Comparison of ENCODE assay signal across 10 mouse cellular contexts in the genomic region with DNA sequence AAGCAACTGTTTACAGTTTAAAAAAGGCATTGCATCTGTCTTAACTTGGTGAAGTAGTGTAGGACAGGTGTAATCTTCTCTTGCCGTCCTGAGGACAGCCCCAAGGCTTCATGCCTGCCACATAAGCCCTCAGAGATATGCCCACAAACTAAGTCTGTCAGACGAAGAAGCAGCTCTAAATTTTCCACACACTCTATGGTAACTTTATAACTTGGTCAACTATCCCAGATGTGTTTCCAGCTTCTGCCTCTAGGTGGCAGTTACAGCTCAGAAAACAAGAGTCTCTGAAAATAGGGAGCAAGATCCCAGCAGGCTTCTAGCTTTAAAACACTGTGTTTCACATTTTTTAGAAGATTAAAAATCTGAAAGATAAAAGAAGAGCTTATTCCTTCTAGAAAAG.
A peak's percentile ranks its signal among the peaks of the same experiment; 100 is the strongest.
DNase-seq lines count a peak whose midpoint lies in the region; ATAC-seq and TF ChIP-seq lines count a peak whose summit lies in the region.
"Had no signal": no experiment of that assay in that cellular context is flagged by ENCODE, and none has a peak within 500 bp of the region (broad histone marks: within the 10 kb centered on the region; RNA-seq: fewer than 3 reads in every experiment).

No protein-coding gene starts in this region.

- H3K4me3 ChIP-seq in forebrain, postnatal 0 days (ENCODE audit: low read depth, low read length), result no peak overlapping the region
- H3K4me3 ChIP-seq in kidney, adult 2 months (ENCODE audit: insufficient read depth, low read depth, low read length), result no peak overlapping the region
- no peak overlapping the region for H3K4me3 ChIP-seq in midbrain, embryonic 15.5 days
- H3K4me3 ChIP-seq: embryonic facial prominence, embryonic 13.5 days; myocyte had no signal

- intact Hi-C loops in left cerebral cortex, postnatal 36 days (cut with DNase I), result loop anchor here (2.0 kb wide), 1 partner anchor 57 kb away; no protein-coding TSS in a partner anchor

- no peak overlapping the region for H3K27ac ChIP-seq in forebrain, postnatal 0 days (ENCODE audit: low read depth, low read length)
- H3K27ac ChIP-seq in kidney, adult 2 months (ENCODE audit: insufficient read depth, low read depth, low read length), result no peak overlapping the region
- H3K27ac ChIP-seq in midbrain, embryonic 15.5 days, result no peak overlapping the region

- peak; percentile 18 to 51 for DNase-seq in urinary bladder, adult 18-20 months (ENCODE audit: low spot score in 2 of 2)
- DNase-seq in urinary bladder, adult 2 months (ENCODE audit: low spot score), result no peak
- DNase-seq in cerebellum, adult 11-12 months, result peak; percentile 26
- peak; percentile 90 for DNase-seq in forebrain, postnatal 0 days
- DNase-seq in kidney, adult 2 months, result peak; percentile 76
- peak; percentile 46 to 74 for DNase-seq in left cerebral cortex, postnatal 36 days (ENCODE audit: low spot score in 2 of 2)

- no peak overlapping the region for H3K4me2 ChIP-seq in forebrain, postnatal 0 days (ENCODE audit: low read depth)
- no peak overlapping the region for H3K4me2 ChIP-seq in midbrain, embryonic 15.5 days
- H3K4me2 ChIP-seq: embryonic facial prominence, embryonic 13.5 days had no signal

- no peak for TF ChIP-seq POLR2A in kidney, adult 2 months (IDR thresholded peaks at IDR 0.05; ENCODE audit: low read depth, low read length)

- 55% methylated on average over 2 of the region's 2 CpGs for WGBS in forebrain, postnatal 0 days
- 33% methylated on average over 2 of the region's 2 CpGs for WGBS in kidney, adult 2 months
- 61% methylated on average over 2 of the region's 2 CpGs for WGBS in midbrain, embryonic 15.5 days

- no peaks in the 10 kb centered on the region for H3K4me1 ChIP-seq in forebrain, postnatal 0 days (ENCODE audit: insufficient read depth)
- H3K4me1 ChIP-seq in kidney, adult 2 months (ENCODE audit: control insufficient read depth, insufficient read depth, low read length), result peaks cover 2% of the 10 kb centered on the region; the same call in 1 of the 2 replicates
- no peaks in the 10 kb centered on the region for H3K4me1 ChIP-seq in midbrain, embryonic 15.5 days
- H3K4me1 ChIP-seq: embryonic facial prominence, embryonic 13.5 days had no signal

- H3K36me3 ChIP-seq in forebrain, postnatal 0 days (ENCODE audit: insufficient read depth), result peaks cover 6% of the 10 kb centered on the region
- H3K36me3 ChIP-seq in kidney, adult 2 months (ENCODE audit: control insufficient read depth, insufficient read depth, low read length), result no peaks in the 10 kb centered on the region; the same call in 1 of the 2 replicates
- H3K36me3 ChIP-seq in midbrain, embryonic 15.5 days (replicated peaks), result no peaks in the 10 kb centered on the region

- H3K9ac ChIP-seq in forebrain, postnatal 0 days, result no peak overlapping the region
- H3K9ac ChIP-seq in midbrain, embryonic 15.5 days, result no peak overlapping the region
- H3K9ac ChIP-seq: embryonic facial prominence, embryonic 13.5 days had no signal

- H3K27me3 ChIP-seq in forebrain, postnatal 0 days (ENCODE audit: insufficient read depth, low read length), result no peaks in the 10 kb centered on the region
- H3K27me3 ChIP-seq in kidney, adult 2 months (replicated peaks; ENCODE audit: control insufficient read depth, insufficient read depth, low read length), result no peaks in the 10 kb centered on the region
- H3K27me3 ChIP-seq in midbrain, embryonic 15.5 days (replicated peaks), result no peaks in the 10 kb centered on the region
- H3K27me3 ChIP-seq: embryonic facial prominence, embryonic 13.5 days had no signal

- peak; percentile 87 for TF ChIP-seq CTCF in forebrain, postnatal 0 days (IDR thresholded peaks at IDR 0.05; ENCODE audit: low read depth)
- peak; percentile 34 for TF ChIP-seq CTCF in kidney, adult 2 months (conservative IDR thresholded peaks at IDR 0.05; ENCODE audit: insufficient read depth, insufficient read length, low read depth, low read length)

- peak; percentile 84 for ATAC-seq in forebrain, postnatal 0 days
- peak; percentile 59 for ATAC-seq in midbrain, embryonic 15.5 days (replicated peaks)
- no peak for ATAC-seq in inflammation-experienced regulatory T-cells, adult 6 months

- no peaks in the 10 kb centered on the region for H3K9me3 ChIP-seq in forebrain, postnatal 0 days (ENCODE audit: low read length)
- no peaks in the 10 kb centered on the region for H3K9me3 ChIP-seq in midbrain, embryonic 15.5 days
- H3K9me3 ChIP-seq: embryonic facial prominence, embryonic 13.5 days had no signal
